ENCODE assay signal across 14 mouse cellular contexts in the genomic region with DNA sequence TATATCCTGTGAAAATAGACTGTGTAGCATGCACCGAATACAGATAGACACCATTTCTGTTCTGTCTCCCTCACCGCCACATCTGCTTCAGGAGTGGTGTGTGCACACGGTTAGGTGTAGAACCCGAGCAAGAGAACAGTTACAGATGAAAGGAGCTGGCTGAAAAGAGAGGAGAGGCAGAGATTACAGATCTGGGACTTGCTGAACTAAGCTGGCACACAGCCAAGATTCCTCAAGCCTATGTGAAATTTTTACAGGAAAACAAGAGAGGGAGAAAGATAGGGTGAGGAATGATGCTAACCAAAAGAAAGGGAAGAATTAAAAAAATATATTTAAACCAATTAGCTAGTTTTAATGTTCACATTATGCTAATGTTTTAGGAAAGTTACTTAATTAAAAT. TPM values are rescaled to one million over a fixed set of nuclear protein-coding genes. Genes with fewer than 3 reads are reported as not detected.
DNase-seq lines count a peak whose midpoint lies in the region; ATAC-seq and TF ChIP-seq lines count a peak whose summit lies in the region.
"Had no signal": no experiment of that assay in that cellular context is flagged by ENCODE, and none has a peak within 500 bp of the region (broad histone marks: within the 10 kb centered on the region; RNA-seq: fewer than 3 reads in every experiment).

No protein-coding gene starts in this region.

- no peak for TF ChIP-seq CTCF in lung, postnatal 0 days (IDR thresholded peaks at IDR 0.05)

- no peak overlapping the region for H3K9ac ChIP-seq in hindbrain, embryonic 14.5 days
- no peak overlapping the region for H3K9ac ChIP-seq in lung, postnatal 0 days (replicated peaks; ENCODE audit: low read depth)
- H3K9ac ChIP-seq: liver, postnatal 0 days had no signal

- H3K27ac ChIP-seq in hindbrain, embryonic 14.5 days, result no peak overlapping the region
- no peak overlapping the region for H3K27ac ChIP-seq in hindbrain, embryonic 10.5 days
- H3K27ac ChIP-seq in lung, postnatal 0 days (ENCODE audit: low read length), result no peak overlapping the region

- H3K4me2 ChIP-seq in hindbrain, embryonic 14.5 days (replicated peaks), result no peak overlapping the region
- no peak overlapping the region for H3K4me2 ChIP-seq in lung, postnatal 0 days (replicated peaks; ENCODE audit: low read depth, low read length)

- H3K4me1 ChIP-seq in hindbrain, embryonic 14.5 days (replicated peaks; ENCODE audit: control insufficient read depth, insufficient read depth, low read length), result 0 out of 2 replicates have a peak, but pooled peaks cover 5% of the 10 kb centered on the region
- H3K4me1 ChIP-seq in hindbrain, embryonic 10.5 days (replicated peaks), result peaks cover 16% of the 10 kb centered on the region
- H3K4me1 ChIP-seq in lung, postnatal 0 days (ENCODE audit: insufficient read depth, low read depth, low read length), result no peaks in the 10 kb centered on the region

- H3K27me3 ChIP-seq in hindbrain, embryonic 14.5 days (ENCODE audit: control insufficient read depth, insufficient read depth, low read length), result no peaks in the 10 kb centered on the region
- peaks cover 6% of the 10 kb centered on the region; the same call in 1 of the 2 replicates for H3K27me3 ChIP-seq in hindbrain, embryonic 10.5 days (ENCODE audit: insufficient read depth, poor library complexity, severe bottlenecking)
- no peaks in the 10 kb centered on the region for H3K27me3 ChIP-seq in lung, postnatal 0 days (replicated peaks; ENCODE audit: insufficient read depth, low read length)

- no peak overlapping the region for H3K4me3 ChIP-seq in hindbrain, embryonic 14.5 days (replicated peaks; ENCODE audit: low read length)
- no peak overlapping the region for H3K4me3 ChIP-seq in hindbrain, embryonic 10.5 days
- H3K4me3 ChIP-seq in lung, postnatal 0 days (ENCODE audit: low read depth, low read length), result no peak overlapping the region

- ATAC-seq in hindbrain, embryonic 14.5 days (ENCODE audit: low FRiP score), result no peak
- no peak for ATAC-seq in lung, postnatal 0 days
- ATAC-seq: intestine, postnatal 0 days; liver, postnatal 0 days; midbrain, embryonic 16.5 days had no signal

- no peak for TF ChIP-seq EP300 in lung, postnatal 0 days (IDR thresholded peaks at IDR 0.05)

- 62% methylated on average over 4 of the region's 4 CpGs for WGBS in hindbrain, embryonic 14.5 days
- 81% methylated on average over 4 of the region's 4 CpGs for WGBS in hindbrain, embryonic 10.5 days
- WGBS in lung, postnatal 0 days, result 44% methylated on average over 4 of the region's 4 CpGs

- no peaks in the 10 kb centered on the region for H3K36me3 ChIP-seq in hindbrain, embryonic 14.5 days (replicated peaks; ENCODE audit: control insufficient read depth, insufficient read depth)
- no peaks in the 10 kb centered on the region for H3K36me3 ChIP-seq in hindbrain, embryonic 10.5 days
- H3K36me3 ChIP-seq in lung, postnatal 0 days (ENCODE audit: insufficient read depth, low read length), result no peaks in the 10 kb centered on the region

- H3K9me3 ChIP-seq in hindbrain, embryonic 14.5 days (ENCODE audit: control insufficient read depth, low read length), result no peaks in the 10 kb centered on the region
- no peaks in the 10 kb centered on the region for H3K9me3 ChIP-seq in hindbrain, embryonic 10.5 days
- H3K9me3 ChIP-seq in lung, postnatal 0 days (ENCODE audit: low read length), result no peaks in the 10 kb centered on the region

- DNase-seq in embryo, embryonic 10.5 days (ENCODE audit: low spot score), result peak; percentile 15
- DNase-seq in embryo, embryonic 9.5 days (ENCODE audit: extremely low spot score), result no peak
- peak; percentile 60 for DNase-seq in hindbrain, embryonic 14.5 days (ENCODE audit: low spot score)
- DNase-seq in hindbrain, embryonic 10.5 days (ENCODE audit: low spot score), result no peak
- DNase-seq in lung, postnatal 0 days (ENCODE audit: low spot score), result peak; percentile 66
- DNase-seq in lung, postnatal 4 days, result no peak
- peak; percentile 82 for DNase-seq in NIH3T3 (ENCODE audit: low read depth)
- DNase-seq in ovary, adult 18-20 months (ENCODE audit: low spot score), result no peak
- DNase-seq: B cell, adult 2 months; cerebellum, adult 11-12 months; liver, postnatal 0 days; spleen, adult 18-20 months had no signal

RNA-seq across cellular contexts. Expression of a gene that starts 1.9 kb away (rescaled TPM):
- 35.8 and 36.8 TPM in 2 replicates for polyA plus RNA-seq in hindbrain, embryonic 14.5 days (2014; fragmentation: Nextera tagmentation; extraction: Ambion mirVana)
- 23.1 and 28.6 TPM in 2 replicates for polyA plus RNA-seq in hindbrain, embryonic 10.5 days (2016; fragmentation: Nextera tagmentation; extraction: Ambion mirVana)
- polyA plus RNA-seq in lung, postnatal 0 days (2015; fragmentation: Nextera tagmentation; extraction: Ambion mirVana), result 18.6 and 21.4 TPM in 2 replicates

RNA-seq across cellular contexts. Expression of a gene that starts 2.6 kb away (rescaled TPM):
- 1.9 and 3.0 TPM in 2 replicates for polyA plus RNA-seq in hindbrain, embryonic 14.5 days (2014; fragmentation: Nextera tagmentation; extraction: Ambion mirVana)
- polyA plus RNA-seq in hindbrain, embryonic 10.5 days (2016; fragmentation: Nextera tagmentation; extraction: Ambion mirVana), result 1.5 and 2.5 TPM in 2 replicates
- polyA plus RNA-seq in lung, postnatal 0 days (2015; fragmentation: Nextera tagmentation; extraction: Ambion mirVana), result 5.4 and 6.2 TPM in 2 replicates

Comparison
In these comparisons a context has a peak if more than half of its experiments do, and no peak if none do; other contexts are left out.
1. DNase-seq: peak in embryo, embryonic 10.5 days (single experiment), hindbrain, embryonic 14.5 days (single experiment), lung, postnatal 0 days (single experiment) and NIH3T3 (single experiment); none in embryo, embryonic 9.5 days (single experiment), hindbrain, embryonic 10.5 days (single experiment), lung, postnatal 4 days (0 of 2) and ovary, adult 18-20 months (single experiment).